ENCODE assay signal across 13 mouse cellular contexts in genomic region chr9:49527340-49527739, GRCm38 (mm10). TPM values are rescaled to one million over a fixed set of nuclear protein-coding genes. Genes with fewer than 3 reads are reported as not detected.
A peak's percentile ranks its signal among the peaks of the same experiment; 100 is the strongest.
DNase-seq lines count a peak whose midpoint lies in the region; ATAC-seq lines count a peak whose summit lies in the region.
"Had no signal": no experiment of that assay in that cellular context is flagged by ENCODE, and none has a peak within 500 bp of the region (broad histone marks: within the 10 kb centered on the region; RNA-seq: fewer than 3 reads in every experiment).

No protein-coding gene starts in this region.

- H3K27me3 ChIP-seq in midbrain, embryonic 10.5 days (ENCODE audit: low read depth, poor library complexity, severe bottlenecking) = no peaks in the 10 kb centered on the region
- H3K27me3 ChIP-seq in midbrain, embryonic 11.5 days (ENCODE audit: control insufficient read depth, insufficient read depth, low read length) = no peaks in the 10 kb centered on the region
- H3K27me3 ChIP-seq in forebrain, embryonic 14.5 days (replicated peaks; ENCODE audit: control insufficient read depth, insufficient read depth, low read length) = no peaks in the 10 kb centered on the region
- no peaks in the 10 kb centered on the region for H3K27me3 ChIP-seq in hindbrain, embryonic 13.5 days
- H3K27me3 ChIP-seq in neural tube, embryonic 12.5 days (replicated peaks) = no peaks in the 10 kb centered on the region
- H3K27me3 ChIP-seq: heart, embryonic 12.5 days; limb, embryonic 15.5 days had no signal

- H3K36me3 ChIP-seq in midbrain, embryonic 10.5 days = no peaks in the 10 kb centered on the region
- H3K36me3 ChIP-seq in midbrain, embryonic 11.5 days (ENCODE audit: control insufficient read depth, insufficient read depth, low read length) = no peaks in the 10 kb centered on the region
- peaks cover 21% of the 10 kb centered on the region; the same call in 1 of the 2 replicates for H3K36me3 ChIP-seq in forebrain, embryonic 14.5 days (ENCODE audit: control insufficient read depth, insufficient read depth, low read length)
- peaks cover 36% of the 10 kb centered on the region for H3K36me3 ChIP-seq in hindbrain, embryonic 13.5 days
- peaks cover 18% of the 10 kb centered on the region; the same call in 1 of the 2 replicates for H3K36me3 ChIP-seq in neural tube, embryonic 12.5 days

- no peak overlapping the region for H3K4me3 ChIP-seq in midbrain, embryonic 10.5 days
- H3K4me3 ChIP-seq in midbrain, embryonic 11.5 days (ENCODE audit: low read depth, low read length) = no peak overlapping the region
- no peak overlapping the region for H3K4me3 ChIP-seq in forebrain, embryonic 14.5 days (ENCODE audit: low read depth, low read length)
- no peak overlapping the region for H3K4me3 ChIP-seq in hindbrain, embryonic 13.5 days
- no peak overlapping the region for H3K4me3 ChIP-seq in neural tube, embryonic 12.5 days
- H3K4me3 ChIP-seq: erythroblast, embryonic 14.5 days; heart, embryonic 12.5 days; limb, embryonic 15.5 days had no signal

- ATAC-seq in midbrain, embryonic 11.5 days (ENCODE audit: low FRiP score) = no peak
- ATAC-seq in forebrain, embryonic 14.5 days = no peak; the same call in 1 of the 2 replicates
- 0 out of 2 replicates have a peak, but pooled peaks have one; percentile 32 for ATAC-seq in hindbrain, embryonic 13.5 days (ENCODE audit: low FRiP score)
- ATAC-seq in neural tube, embryonic 12.5 days (ENCODE audit: low FRiP score, low read depth) = no peak
- no peak for ATAC-seq in megakaryocyte-erythroid progenitor cell, adult 5-6 weeks (replicated peaks; ENCODE audit: low FRiP score, low TSS enrichment, poor library complexity, severe bottlenecking)
- ATAC-seq: inflammation-experienced regulatory T-cells, adult 6 months had no signal

- H3K4me2 ChIP-seq in midbrain, embryonic 11.5 days = no peak overlapping the region
- no peak overlapping the region for H3K4me2 ChIP-seq in forebrain, embryonic 14.5 days (ENCODE audit: low read length)
- no peak overlapping the region for H3K4me2 ChIP-seq in hindbrain, embryonic 13.5 days
- no peak overlapping the region for H3K4me2 ChIP-seq in neural tube, embryonic 12.5 days (replicated peaks)
- H3K4me2 ChIP-seq: heart, embryonic 12.5 days; limb, embryonic 15.5 days; lung, embryonic 14.5 days had no signal

- WGBS in midbrain, embryonic 10.5 days = 75% methylated on average over 8 of the region's 8 CpGs
- 67% methylated on average over 8 of the region's 8 CpGs for WGBS in midbrain, embryonic 11.5 days
- 54% methylated on average over 8 of the region's 8 CpGs for WGBS in forebrain, embryonic 14.5 days
- 41% methylated on average over 8 of the region's 8 CpGs for WGBS in hindbrain, embryonic 13.5 days
- WGBS in neural tube, embryonic 12.5 days = 58% methylated on average over 8 of the region's 8 CpGs

- H3K4me1 ChIP-seq in midbrain, embryonic 10.5 days = peaks cover 15% of the 10 kb centered on the region
- H3K4me1 ChIP-seq in midbrain, embryonic 11.5 days (ENCODE audit: control insufficient read depth, insufficient read depth, low read length) = 0 out of 2 replicates have a peak, but pooled peaks cover 2% of the 10 kb centered on the region
- H3K4me1 ChIP-seq in forebrain, embryonic 14.5 days (ENCODE audit: control insufficient read depth, insufficient read depth, low read length) = peaks cover 6% of the 10 kb centered on the region
- peaks cover 47% of the 10 kb centered on the region for H3K4me1 ChIP-seq in hindbrain, embryonic 13.5 days (replicated peaks)
- H3K4me1 ChIP-seq in neural tube, embryonic 12.5 days = peaks cover 10% of the 10 kb centered on the region; the same call in 1 of the 2 replicates
- H3K4me1 ChIP-seq: heart, embryonic 12.5 days had no signal

- DNase-seq in midbrain, embryonic 10.5 days (ENCODE audit: low spot score) = no peak
- DNase-seq in midbrain, embryonic 11.5 days (ENCODE audit: low spot score, missing footprints) = no peak
- DNase-seq in forebrain, embryonic 14.5 days (ENCODE audit: low spot score) = no peak
- no peak for DNase-seq in testis, postnatal 14 days (ENCODE audit: low spot score)
- DNase-seq: cerebellum, adult 11-12 months; lung, embryonic 14.5 days had no signal

- H3K9me3 ChIP-seq in midbrain, embryonic 10.5 days (replicated peaks) = no peaks in the 10 kb centered on the region
- H3K9me3 ChIP-seq in midbrain, embryonic 11.5 days (ENCODE audit: control insufficient read depth, low read length) = no peaks in the 10 kb centered on the region
- H3K9me3 ChIP-seq in forebrain, embryonic 14.5 days (replicated peaks; ENCODE audit: control insufficient read depth, low read length) = no peaks in the 10 kb centered on the region
- H3K9me3 ChIP-seq in hindbrain, embryonic 13.5 days = no peaks in the 10 kb centered on the region
- H3K9me3 ChIP-seq in neural tube, embryonic 12.5 days = no peaks in the 10 kb centered on the region
- H3K9me3 ChIP-seq: heart, embryonic 12.5 days; limb, embryonic 15.5 days had no signal

- H3K27ac ChIP-seq in midbrain, embryonic 10.5 days (replicated peaks) = 0 out of 2 replicates have a peak overlapping the region, but pooled peaks have one; percentile 5
- H3K27ac ChIP-seq in midbrain, embryonic 11.5 days (ENCODE audit: low read depth, low read length) = no peak overlapping the region
- peak overlapping the region; percentile 39; the same call in 1 of the 2 replicates for H3K27ac ChIP-seq in forebrain, embryonic 14.5 days (ENCODE audit: low read depth, low read length)
- peak overlapping the region; percentile 76 for H3K27ac ChIP-seq in hindbrain, embryonic 13.5 days
- H3K27ac ChIP-seq in neural tube, embryonic 12.5 days = 0 out of 2 replicates have a peak overlapping the region, but pooled peaks have one; percentile 17
- H3K27ac ChIP-seq: limb, embryonic 15.5 days had no signal

- H3K9ac ChIP-seq in midbrain, embryonic 11.5 days (ENCODE audit: low read length) = no peak overlapping the region
- no peak overlapping the region for H3K9ac ChIP-seq in forebrain, embryonic 14.5 days (ENCODE audit: low read length)
- no peak overlapping the region; the same call in 1 of the 2 replicates for H3K9ac ChIP-seq in hindbrain, embryonic 13.5 days
- no peak overlapping the region for H3K9ac ChIP-seq in neural tube, embryonic 12.5 days
- H3K9ac ChIP-seq: heart, embryonic 12.5 days; limb, embryonic 15.5 days; lung, embryonic 14.5 days had no signal

RNA-seq across cellular contexts. Expression of gene Ttc12, which starts 41.3 kb away (rescaled TPM):
- polyA plus RNA-seq in midbrain, embryonic 10.5 days (2016; fragmentation: Nextera tagmentation; extraction: Ambion mirVana) = 2.1 and 2.5 TPM in 2 replicates
- polyA plus RNA-seq in midbrain, embryonic 11.5 days (2014; fragmentation: Nextera tagmentation; extraction: Ambion mirVana) = 2.1 and 3.2 TPM in 2 replicates
- 0.98 and 1.0 TPM in 2 replicates for polyA plus RNA-seq in forebrain, embryonic 14.5 days (2014; fragmentation: Nextera tagmentation; extraction: Ambion mirVana)
- polyA plus RNA-seq in hindbrain, embryonic 13.5 days (2015; fragmentation: Nextera tagmentation; extraction: Ambion mirVana) = 2.2 and 2.5 TPM in 2 replicates
- 2.2 TPM in 2 replicates for polyA plus RNA-seq in neural tube, embryonic 12.5 days (2016; fragmentation: Nextera tagmentation; extraction: Ambion mirVana)
- total RNA-seq in megakaryocyte-erythroid progenitor cell, adult 5-6 weeks (2014; fragmentation: Nextera tagmentation) = 0.52 and 1.4 TPM in 2 replicates
- 0.42 and 0.85 TPM in 2 replicates for total RNA-seq in megakaryocyte-erythroid progenitor cell, adult 5-6 weeks (2017)
- polyA plus RNA-seq: erythroblast, embryonic 14.5 days; inflammation-experienced regulatory T-cells, adult 6 months had no signal
